Mouse (Mus musculus) ES-Bruce4 (cell line): Measurements from ENCODE around the gene Sbf1. TPM values are rescaled to one million over a fixed set of nuclear protein-coding genes. Genes with fewer than 3 reads are reported as not detected.
A peak's percentile ranks its signal among the peaks of the same experiment; 100 is the strongest.

Experiments
- H3K27ac ChIP-seq: 2 replicates; pipeline ENCODE4 v1.5.1; 2012; ENCODE audit warnings: low read length, inconsistent platforms; ENCODE audit not compliant: insufficient read depth
- H3K27me3 ChIP-seq: 2 replicates; pipeline ENCODE4 v1.6.1; 2012; ENCODE audit warnings: mild to moderate bottlenecking, low read length, inconsistent platforms; ENCODE audit not compliant: control insufficient read depth, poor library complexity, insufficient read depth, severe bottlenecking
- H3K36me3 ChIP-seq: 2 replicates; pipeline ENCODE4 v1.6.1; 2012; ENCODE audit warnings: inconsistent platforms, mild to moderate bottlenecking, low read length, moderate library complexity; ENCODE audit not compliant: control insufficient read depth, poor library complexity, insufficient read depth, severe bottlenecking
- H3K4me1 ChIP-seq: one replicate; pipeline ENCODE4 v1.8.1; 2011; ENCODE audit warnings: low read length; ENCODE audit not compliant: control insufficient read depth, insufficient read depth
- H3K4me3 ChIP-seq: 2 replicates; pipeline ENCODE4 v1.5.1; 2011; ENCODE audit warnings: low read depth, mild to moderate bottlenecking, low read length
- H3K9ac ChIP-seq: 2 replicates; pipeline ENCODE4 v1.6.1; 2012; ENCODE audit warnings: low read depth, mild to moderate bottlenecking, inconsistent platforms; ENCODE audit not compliant: poor library complexity, severe bottlenecking
- H3K9me3 ChIP-seq: replicated peaks from 2 replicates; pipeline ENCODE4 v1.6.1; 2012; ENCODE audit warnings: mild to moderate bottlenecking, low read length, inconsistent platforms; ENCODE audit not compliant: control insufficient read depth, poor library complexity, insufficient read depth, severe bottlenecking
- CTCF ChIP-seq: IDR thresholded peaks from one replicate; pipeline ENCODE4 v1.8.1; 2011; ENCODE audit warnings: low read depth, low read length
- EP300 ChIP-seq: IDR thresholded peaks from 2 replicates; pipeline ENCODE4 v1.6.1; 2011; ENCODE audit warnings: low read depth, low read length; ENCODE audit not compliant: insufficient read depth
- POLR2A ChIP-seq: IDR thresholded peaks from one replicate; pipeline ENCODE4 v1.8.1; 2011; ENCODE audit warnings: low read length; ENCODE audit not compliant: insufficient read depth
- polyA plus RNA-seq: library from polyadenylated mRNA; stranded (reverse); fragments of >200 nt; gene quantifications from 2 replicates; pipeline ENCODE4 v1.2.4, GENCODE M21; 2011; ENCODE audit warnings: low read depth; ENCODE audit not compliant: missing spikeins, insufficient read depth, insufficient read length

Sbf1 gene
- polyA plus RNA-seq, 1 experiment: 51.5 TPM

DNA sequence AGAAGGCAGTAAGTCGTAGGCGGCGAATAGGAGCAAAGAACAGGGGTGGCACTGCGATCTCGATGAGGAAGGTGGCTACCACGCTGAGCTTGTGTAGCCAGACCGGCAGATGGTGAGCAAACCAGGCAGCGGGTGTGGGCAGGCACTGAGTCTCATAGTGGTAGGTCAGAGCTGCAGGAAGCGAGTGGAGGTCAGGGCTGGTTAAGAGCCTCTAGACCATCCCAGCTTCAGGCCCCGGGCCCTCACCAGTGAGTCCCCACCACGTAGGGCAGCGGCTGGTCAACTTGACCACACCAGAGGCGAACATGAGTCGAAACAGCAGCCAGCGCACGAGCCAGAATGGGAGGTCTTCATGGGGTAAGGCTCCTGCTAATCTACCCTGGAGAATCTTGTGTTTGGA, 38.7 kb upstream of the Sbf1 start:
- H3K27ac ChIP-seq: no peak overlapping the region
- TF ChIP-seq EP300 (no peak), POLR2A (no peak), CTCF (no peak)
- H3K36me3 ChIP-seq: peaks cover 4% of the 10 kb centered on the region; the same call in 1 of the 2 replicates
- no peak overlapping the region for H3K4me3 ChIP-seq
- H3K9ac ChIP-seq: no peak overlapping the region
- H3K9me3 ChIP-seq: no peaks in the 10 kb centered on the region
- H3K4me1 ChIP-seq: peaks cover 2% of the 10 kb centered on the region
- H3K27me3 ChIP-seq: no peaks in the 10 kb centered on the region

DNA sequence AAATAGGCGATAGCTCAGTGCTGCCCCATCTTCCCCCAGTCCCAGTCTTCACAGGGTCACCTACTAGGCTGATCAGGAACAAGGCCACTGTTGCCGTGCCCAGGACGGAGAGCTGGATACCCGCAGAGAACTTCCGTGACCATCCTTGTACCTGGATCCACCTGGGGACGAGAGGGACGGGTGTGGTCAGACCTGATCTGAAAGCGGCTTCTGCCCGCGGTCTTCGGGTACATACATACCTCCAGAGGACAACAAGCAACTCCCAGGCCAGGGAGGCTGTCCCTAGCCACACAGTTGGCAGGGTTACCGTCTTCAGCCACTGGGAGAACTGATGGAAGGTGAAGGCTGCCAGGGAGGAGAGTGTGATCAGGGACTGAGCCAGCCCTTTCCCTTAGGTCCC, 37.7 kb upstream of the Sbf1 start:
- no peak for TF ChIP-seq POLR2A
- TF ChIP-seq EP300: no peak
- TF ChIP-seq CTCF: no peak
- H3K9ac ChIP-seq: no peak overlapping the region
- no peak overlapping the region for H3K27ac ChIP-seq
- no peaks in the 10 kb centered on the region for H3K27me3 ChIP-seq
- H3K4me3 ChIP-seq: no peak overlapping the region
- peaks cover 2% of the 10 kb centered on the region for H3K4me1 ChIP-seq
- no peaks in the 10 kb centered on the region for H3K36me3 ChIP-seq
- H3K9me3 ChIP-seq: no peaks in the 10 kb centered on the region

DNA sequence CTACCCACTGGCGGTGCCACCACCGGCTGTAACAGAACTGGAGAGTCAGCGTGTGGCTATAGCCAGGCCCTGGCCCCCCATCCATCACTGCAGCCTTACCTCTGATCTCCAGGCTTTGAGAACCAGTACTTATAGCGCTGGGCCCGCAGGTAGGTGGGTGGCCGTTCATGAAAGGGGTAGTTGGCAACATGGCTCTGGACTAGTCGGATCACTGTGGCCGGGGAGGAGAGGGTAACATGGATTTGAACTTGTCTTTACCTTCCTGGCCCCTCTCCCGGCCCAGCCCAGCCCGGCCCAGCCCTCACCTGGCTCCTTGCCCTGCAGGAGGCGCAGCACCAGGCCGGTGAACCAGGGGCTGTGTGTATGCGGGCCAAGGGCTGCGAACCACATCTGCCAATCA, 36.9 kb upstream of the Sbf1 start:
- H3K27me3 ChIP-seq: no peaks in the 10 kb centered on the region
- H3K9me3 ChIP-seq: no peaks in the 10 kb centered on the region
- no peaks in the 10 kb centered on the region for H3K36me3 ChIP-seq
- no peak overlapping the region for H3K27ac ChIP-seq
- peak overlapping the region; percentile 64 for H3K9ac ChIP-seq
- H3K4me3 ChIP-seq: peak overlapping the region; percentile 24; the same call in 1 of the 2 replicates
- H3K4me1 ChIP-seq: peaks cover 2% of the 10 kb centered on the region
- TF ChIP-seq CTCF (no peak), POLR2A (no peak), EP300 (no peak)

DNA sequence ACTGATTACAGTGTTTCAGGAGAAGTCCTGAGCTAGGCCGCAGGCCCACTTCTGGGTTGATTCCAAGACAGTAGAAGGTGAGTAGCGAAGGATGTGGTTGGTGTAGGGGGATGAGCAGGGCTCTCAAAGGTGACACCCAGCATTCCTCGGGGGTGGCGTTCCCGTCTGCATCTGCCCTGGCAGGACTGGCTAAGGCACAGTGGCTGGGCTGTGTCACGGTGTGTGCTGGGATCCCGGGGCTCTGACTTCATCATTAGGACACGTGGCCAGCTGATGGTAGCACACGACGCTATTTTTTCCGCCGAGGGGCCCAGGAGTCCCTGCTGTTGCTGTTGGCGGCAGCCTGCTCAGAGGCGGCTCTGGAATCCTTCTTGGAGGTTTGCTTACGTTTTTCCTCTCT, 36.2 kb upstream of the Sbf1 start:
- Histone ChIP-seq H3K36me3 (no peaks in the 10 kb centered on the region), H3K27ac (no peak overlapping the region), H3K4me3 (peak overlapping the region; percentile 26; the same call in 1 of the 2 replicates), H3K4me1 (peaks cover 2% of the 10 kb centered on the region), H3K27me3 (no peaks in the 10 kb centered on the region), H3K9ac (peak overlapping the region; percentile 64), H3K9me3 (no peaks in the 10 kb centered on the region)
- no peak for TF ChIP-seq CTCF
- no peak for TF ChIP-seq EP300
- TF ChIP-seq POLR2A: no peak

DNA sequence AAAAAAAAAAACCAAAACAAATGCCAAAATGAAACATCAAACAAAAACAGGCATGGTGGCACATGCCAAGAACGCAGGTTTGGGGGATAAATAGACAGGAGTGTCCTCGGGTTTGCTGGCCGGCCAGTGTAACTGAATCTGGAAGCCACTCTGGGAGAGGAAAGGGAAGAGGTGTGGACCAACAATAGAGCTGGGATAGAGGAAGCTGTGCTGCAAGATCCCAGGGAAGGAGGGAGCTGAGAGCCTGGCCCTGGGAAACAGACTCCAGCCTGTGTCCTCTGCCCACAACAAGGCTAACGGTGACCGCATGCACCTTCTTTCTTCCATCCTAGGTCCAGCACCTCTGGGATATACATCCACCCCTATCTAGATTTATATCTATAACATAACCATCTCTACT, 35.3 kb upstream of the Sbf1 start:
- no peaks in the 10 kb centered on the region for H3K9me3 ChIP-seq
- H3K36me3 ChIP-seq: no peaks in the 10 kb centered on the region
- no peak overlapping the region for H3K9ac ChIP-seq
- no peak overlapping the region for H3K4me3 ChIP-seq
- no peak overlapping the region for H3K27ac ChIP-seq
- peaks cover 2% of the 10 kb centered on the region for H3K4me1 ChIP-seq
- H3K27me3 ChIP-seq: no peaks in the 10 kb centered on the region
- no peak for TF ChIP-seq POLR2A
- no peak for TF ChIP-seq EP300
- no peak for TF ChIP-seq CTCF

DNA sequence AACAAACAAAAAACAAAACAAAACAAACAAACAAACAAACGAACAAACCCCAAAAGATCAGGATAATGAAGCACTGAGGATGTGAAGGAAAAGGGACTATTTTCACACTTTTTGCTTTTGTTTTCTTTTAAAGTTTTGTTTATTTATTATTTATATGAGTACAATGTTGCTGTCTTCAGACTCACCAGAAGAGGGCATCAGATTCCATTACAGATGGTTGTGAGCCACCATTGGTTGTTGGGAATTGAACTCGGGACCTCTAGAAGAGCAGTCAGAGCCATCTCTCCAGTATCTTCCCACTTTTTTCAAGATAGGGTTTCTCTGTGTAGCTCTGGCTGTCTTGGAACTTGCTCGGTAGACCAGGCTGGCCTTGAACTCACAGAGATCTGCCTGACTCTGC, 28.2 kb upstream of the Sbf1 start:
- Histone ChIP-seq H3K9ac (no peak overlapping the region), H3K27me3 (no peaks in the 10 kb centered on the region)

DNA sequence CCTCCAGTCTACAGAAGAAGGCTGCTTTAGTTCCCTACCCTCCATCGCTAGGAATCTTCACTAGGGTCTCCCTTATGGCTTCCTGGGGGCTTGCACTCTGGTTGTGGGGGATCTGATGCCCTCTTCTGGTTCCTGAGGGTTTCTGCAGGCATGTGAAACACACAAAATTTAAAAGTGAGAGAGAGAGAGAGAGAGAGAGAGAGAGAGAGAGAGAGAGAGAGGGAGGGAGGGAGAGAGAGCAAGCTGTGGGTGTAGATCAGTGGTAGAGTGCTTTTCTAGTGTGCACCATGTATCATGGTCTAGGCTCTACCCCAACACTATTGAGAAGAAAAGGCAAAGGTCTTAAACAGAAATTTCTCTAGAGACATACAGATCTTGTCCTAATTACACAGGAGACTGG, 26.6 kb upstream of the Sbf1 start:
- no peak overlapping the region for H3K27ac ChIP-seq
- H3K4me3 ChIP-seq: no peak overlapping the region
- no peaks in the 10 kb centered on the region for H3K27me3 ChIP-seq
- H3K9ac ChIP-seq: no peak overlapping the region
- H3K4me1 ChIP-seq: no peaks in the 10 kb centered on the region
- no peaks in the 10 kb centered on the region for H3K36me3 ChIP-seq
- TF ChIP-seq CTCF (peak; percentile 37), EP300 (no peak), POLR2A (no peak)
- H3K9me3 ChIP-seq: no peaks in the 10 kb centered on the region

More for the DNA sequence above, 28.2 kb upstream of the Sbf1 start:
- Histone ChIP-seq H3K27ac (no peak overlapping the region), H3K9me3 (no peaks in the 10 kb centered on the region), H3K36me3 (no peaks in the 10 kb centered on the region), H3K4me1 (no peaks in the 10 kb centered on the region), H3K4me3 (no peak overlapping the region)
- TF ChIP-seq CTCF (peak; percentile 7), POLR2A (no peak)
